Mouse (Mus musculus) Patski (cell line): ENCODE data around the gene Lsm14b. TPM values are rescaled to one million over a fixed set of nuclear protein-coding genes. Genes with fewer than 3 reads are reported as not detected.

Experiments
- ATAC-seq: fragments of 100-300 bp; one replicate; pipeline ENCODE4 v1.8.0; 2021
- CTCF ChIA-PET: fragments of 350-600 bp; sonication (Branson Sonifier 250); formaldehyde crosslinking; loops from one replicate; lab custom pipeline; 2022; ENCODE audit warnings: inconsistent platforms; lab: Charles Lee
- POLR2A ChIA-PET: fragments of 350-600 bp; sonication (Branson Sonifier 250); formaldehyde crosslinking; loops from one replicate; lab custom pipeline; 2022; ENCODE audit warnings: antibody characterized with exemption, inconsistent platforms; lab: Charles Lee
- DNase-seq: peaks from one replicate; pipeline ENCODE4 v3.0.0-alpha.2; 2011; ENCODE audit warnings: low read depth, low spot score
- H3K27me3 ChIP-seq: fragments of 371-371 bp; one replicate; pipeline ENCODE4 v1.5.1; 2021
- CTCF ChIP-seq: fragments of 100-300 bp; IDR thresholded peaks from one replicate; pipeline ENCODE4 v1.5.1; 2021
- in situ Hi-C: fragments of 300-500 bp; cut with MboI; formaldehyde crosslinking; loops from 3 replicates; pipeline ENCODE4 v1.11.1; 2018; ENCODE audit warnings: low pct_unique_long_range_greater_than_20kb, mixed read lengths
- polyA plus RNA-seq: library from polyadenylated mRNA; unstranded; gene quantifications from one replicate; pipeline ENCODE4 v1.2.3, GENCODE M21; 2021

Lsm14b gene
- polyA plus RNA-seq, 1 experiment from 2014 or later = 51.1 TPM

GRCm38 (mm10) chr2:180011370-180011769 lies 13.4 kb upstream of the Lsm14b start:
- ATAC-seq (no peak), DNase-seq (no peak)
- POLR2A ChIA-PET = no interaction called here
- no peak for TF ChIP-seq CTCF
- no peaks in the 10 kb centered on the region for H3K27me3 ChIP-seq
- in situ Hi-C loops = no loop called here
- CTCF ChIA-PET = interaction anchor here (0.7 kb wide), 1 partner anchor 21 kb away, joined by 3 read pairs; no protein-coding TSS in a partner anchor

- H3K27me3 ChIP-seq = no peaks in the 10 kb centered on the region
- ChIA-PET CTCF (interaction anchor here (1.7 kb wide), 1 partner anchor 11 kb away, joined by 3 read pairs; no protein-coding TSS in a partner anchor), POLR2A (no interaction called here)
- DNase-seq (no peak), ATAC-seq (no peak)
- no peak for TF ChIP-seq CTCF
- in situ Hi-C loops = no loop called here
These were observed 11.1 kb upstream of the Lsm14b start for GRCm38 (mm10) chr2:180013686-180014085.

- CTCF ChIA-PET = interaction anchor here (0.8 to 1.5 kb wide), 3 partner anchors 12 to 33 kb away, joined by 4 read pairs; no protein-coding TSS in a partner anchor
- in situ Hi-C loops = loop anchor here (5.0 kb wide), 1 partner anchor 35 kb away; no protein-coding TSS in a partner anchor
- peak; percentile 8 for ATAC-seq
- TF ChIP-seq CTCF = no peak
- H3K27me3 ChIP-seq = peaks cover 5% of the 10 kb centered on the region
- POLR2A ChIA-PET = interaction anchor here (1.3 kb wide), 1 partner anchor 41 kb away, joined by 3 read pairs; the partner anchor contains the start of gene Taf4
- no peak for DNase-seq
These were observed 7.2 kb upstream of the Lsm14b start for GRCm38 (mm10) chr2:180017632-180018031.

- in situ Hi-C loops = loop anchor here (5.0 kb wide), 1 partner anchor 36 kb away; no protein-coding TSS in a partner anchor
- no peak for TF ChIP-seq CTCF
- no peak for DNase-seq
- peaks cover 7% of the 10 kb centered on the region for H3K27me3 ChIP-seq
- ATAC-seq = no peak
- POLR2A ChIA-PET = interaction anchor here (0.6 to 1.3 kb wide), 2 partner anchors 42 to 134 kb away, joined by 3 read pairs; partner anchors contain the start of gene Taf4
- CTCF ChIA-PET = interaction anchor here (1.5 kb wide), 1 partner anchor 29 kb away, joined by 4 read pairs; no protein-coding TSS in a partner anchor
These were observed 6.2 kb upstream of the Lsm14b start for GRCm38 (mm10) chr2:180018573-180018972.

- DNase-seq = no peak
- ChIA-PET POLR2A (interaction anchor here (1.0 kb wide), 1 partner anchor 19 kb away, joined by 3 read pairs; no protein-coding TSS in a partner anchor), CTCF (no interaction called here)
- no peak for ATAC-seq
- in situ Hi-C loops = no loop called here
- H3K27me3 ChIP-seq = peaks cover 9% of the 10 kb centered on the region
- TF ChIP-seq CTCF = no peak
These were observed 4.6 kb upstream of the Lsm14b start for GRCm38 (mm10) chr2:180020091-180020661.

GRCm38 (mm10) chr2:180020919-180021318 lies 3.9 kb upstream of the Lsm14b start:
- peaks cover 9% of the 10 kb centered on the region for H3K27me3 ChIP-seq
- CTCF ChIA-PET = no interaction called here
- TF ChIP-seq CTCF = no peak
- no peak for ATAC-seq
- no peak for DNase-seq
- in situ Hi-C loops = no loop called here
- POLR2A ChIA-PET = no interaction called here

GRCm38 (mm10) chr2:180022751-180023150 lies 2.0 kb upstream of the Lsm14b start:
- peaks cover 9% of the 10 kb centered on the region for H3K27me3 ChIP-seq
- TF ChIP-seq CTCF = no peak
- in situ Hi-C loops = no loop called here
- ATAC-seq (no peak), DNase-seq (no peak)
- POLR2A ChIA-PET = no interaction called here
- CTCF ChIA-PET = no interaction called here

GRCm38 (mm10) chr2:180025135-180025860 lies 511 bp downstream of the Lsm14b start:
- CTCF ChIA-PET = interaction anchor here (1.2 to 2.4 kb wide), 5 partner anchors 15 to 112 kb away, joined by 3 to 8 read pairs (median 3); no protein-coding TSS in a partner anchor
- in situ Hi-C loops = no loop called here
- ATAC-seq = peak; percentile 22
- TF ChIP-seq CTCF = no peak
- POLR2A ChIA-PET = interaction anchor here (0.8 to 1.8 kb wide), 6 partner anchors 10 to 45 kb away, joined by 3 to 11 read pairs (median 4); partner anchors contain the start of genes Psma7 and Ss18l1
- DNase-seq = no peak
- peaks cover 9% of the 10 kb centered on the region for H3K27me3 ChIP-seq

GRCm38 (mm10) chr2:180025861-180026200 lies 1.0 kb downstream of the Lsm14b start:
- ChIA-PET POLR2A (interaction anchor here (0.8 to 1.5 kb wide), 4 partner anchors 9 to 44 kb away, joined by 3 to 5 read pairs (median 3); partner anchors contain the start of genes Psma7 and Ss18l1), CTCF (interaction anchor here (1.1 to 2.4 kb wide), 6 partner anchors 15 to 113 kb away, joined by 3 to 8 read pairs (median 3); no protein-coding TSS in a partner anchor)
- ATAC-seq = no peak
- TF ChIP-seq CTCF = no peak
- DNase-seq = no peak
- in situ Hi-C loops = no loop called here
- peaks cover 9% of the 10 kb centered on the region for H3K27me3 ChIP-seq

GRCm38 (mm10) chr2:180027768-180028167 lies 3.0 kb downstream of the Lsm14b start:
- no peak for ATAC-seq
- DNase-seq = no peak
- POLR2A ChIA-PET = interaction anchor here (1.1 to 1.4 kb wide), 2 partner anchors 13 to 16 kb away, joined by 3 read pairs; no protein-coding TSS in a partner anchor
- peaks cover 4% of the 10 kb centered on the region for H3K27me3 ChIP-seq
- CTCF ChIA-PET = interaction anchor here (1.2 to 2.4 kb wide), 3 partner anchors 13 to 24 kb away, joined by 3 to 8 read pairs (median 4); no protein-coding TSS in a partner anchor
- in situ Hi-C loops = no loop called here
- TF ChIP-seq CTCF = no peak
